ENCODE assay signal across 10 mouse cellular contexts in the genomic region with DNA sequence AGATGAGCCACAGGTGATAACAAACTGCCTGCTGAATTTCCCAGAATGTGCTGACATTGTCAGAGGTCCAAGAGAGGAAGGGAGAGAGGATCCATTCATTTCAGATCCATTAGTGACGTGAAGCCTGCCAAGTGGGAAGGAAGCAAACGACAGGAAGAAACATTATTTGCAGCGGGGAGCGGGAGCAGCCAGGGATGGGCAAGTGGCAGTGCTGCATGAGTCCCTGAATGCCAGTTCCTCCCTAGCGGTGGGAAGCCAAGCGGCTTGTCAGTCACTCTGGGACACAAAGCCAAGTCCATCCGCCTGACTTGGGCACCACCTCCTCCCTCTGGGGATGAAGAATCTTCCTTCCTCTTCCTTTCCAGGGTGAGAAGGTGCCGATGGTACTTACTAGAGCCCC.
A peak's percentile ranks its signal among the peaks of the same experiment; 100 is the strongest.
DNase-seq lines count a peak whose midpoint lies in the region; ATAC-seq and TF ChIP-seq lines count a peak whose summit lies in the region.
"Had no signal": no experiment of that assay in that cellular context is flagged by ENCODE, and none has a peak within 500 bp of the region (broad histone marks: within the 10 kb centered on the region; RNA-seq: fewer than 3 reads in every experiment).

No protein-coding gene starts in this region.

- no peaks in the 10 kb centered on the region for H3K27me3 ChIP-seq in heart, embryonic 16.5 days (ENCODE audit: control insufficient read depth, insufficient read depth, low read length)
- H3K27me3 ChIP-seq in limb, embryonic 11.5 days (ENCODE audit: control insufficient read depth, insufficient read depth, low read length), result no peaks in the 10 kb centered on the region
- no peaks in the 10 kb centered on the region for H3K27me3 ChIP-seq in neural tube, embryonic 15.5 days (replicated peaks)

- WGBS in heart, embryonic 16.5 days, result 26% methylated on average over 8 of the region's 8 CpGs
- WGBS in limb, embryonic 11.5 days, result 63% methylated on average over 8 of the region's 8 CpGs
- 43% methylated on average over 8 of the region's 8 CpGs for WGBS in neural tube, embryonic 15.5 days

- TF ChIP-seq CTCF in brain, embryonic 14.5 days (IDR thresholded peaks at IDR 0.05; ENCODE audit: borderline replicate concordance, extremely low read depth, insufficient read depth, insufficient read length), result no peak

- no peak for TF ChIP-seq POLR2A in brain, embryonic 14.5 days (IDR thresholded peaks at IDR 0.05; ENCODE audit: borderline replicate concordance, extremely low read depth, insufficient read depth, insufficient read length, poor library complexity, severe bottlenecking)

- ATAC-seq in heart, embryonic 16.5 days (replicated peaks; ENCODE audit: extremely low read depth, insufficient read depth, low FRiP score), result no peak
- ATAC-seq in limb, embryonic 11.5 days (ENCODE audit: insufficient number of reproducible peaks, low FRiP score, low TSS enrichment, low read depth), result no peak
- no peak for ATAC-seq in neural tube, embryonic 15.5 days (ENCODE audit: low FRiP score)

- H3K4me2 ChIP-seq in heart, embryonic 16.5 days (ENCODE audit: low read depth, low read length), result peak overlapping the region; percentile 14; the same call in 1 of the 2 replicates
- H3K4me2 ChIP-seq in limb, embryonic 11.5 days (ENCODE audit: low read depth, severe bottlenecking), result no peak overlapping the region
- H3K4me2 ChIP-seq in neural tube, embryonic 15.5 days, result no peak overlapping the region

- no peaks in the 10 kb centered on the region for H3K36me3 ChIP-seq in heart, embryonic 16.5 days (ENCODE audit: control insufficient read depth, insufficient read depth)
- H3K36me3 ChIP-seq in limb, embryonic 11.5 days (ENCODE audit: control insufficient read depth, insufficient read depth, low read length), result no peaks in the 10 kb centered on the region
- no peaks in the 10 kb centered on the region for H3K36me3 ChIP-seq in neural tube, embryonic 15.5 days

- H3K27ac ChIP-seq in heart, embryonic 16.5 days (ENCODE audit: low read length), result no peak overlapping the region
- H3K27ac ChIP-seq in limb, embryonic 11.5 days (replicated peaks; ENCODE audit: low read depth, low read length), result peak overlapping the region; percentile 38; the same call in 1 of the 2 replicates
- H3K27ac ChIP-seq in neural tube, embryonic 15.5 days (replicated peaks), result no peak overlapping the region

- H3K9ac ChIP-seq in heart, embryonic 16.5 days (ENCODE audit: low read length), result no peak overlapping the region
- H3K9ac ChIP-seq in limb, embryonic 11.5 days (ENCODE audit: low read length), result no peak overlapping the region
- no peak overlapping the region for H3K9ac ChIP-seq in neural tube, embryonic 15.5 days (replicated peaks)

- H3K4me1 ChIP-seq in heart, embryonic 16.5 days (ENCODE audit: control insufficient read depth, insufficient read depth, low read length), result peaks cover 7% of the 10 kb centered on the region
- peaks cover 31% of the 10 kb centered on the region for H3K4me1 ChIP-seq in limb, embryonic 11.5 days (ENCODE audit: control insufficient read depth, insufficient read depth, low read length)
- peaks cover 9% of the 10 kb centered on the region; the same call in 1 of the 2 replicates for H3K4me1 ChIP-seq in neural tube, embryonic 15.5 days

- DNase-seq in embryo, embryonic 10 days (ENCODE audit: low spot score), result peak; percentile 32
- no peak for DNase-seq in embryo, embryonic 11 days
- DNase-seq in brain, embryonic 14.5 days (ENCODE audit: low read depth), result peak; percentile 63
- no peak for DNase-seq in limb, embryonic 11.5 days (ENCODE audit: low spot score)
- DNase-seq in yolk sac, embryonic 10.5 days (ENCODE audit: low spot score), result no peak
- no peak for DNase-seq in right cerebral cortex, postnatal 4 days
- DNase-seq: right cerebral cortex, postnatal 14 days had no signal

- H3K4me3 ChIP-seq in heart, embryonic 16.5 days (ENCODE audit: low read length), result no peak overlapping the region
- H3K4me3 ChIP-seq in limb, embryonic 11.5 days (ENCODE audit: low read depth, low read length), result no peak overlapping the region
- H3K4me3 ChIP-seq in neural tube, embryonic 15.5 days (replicated peaks), result no peak overlapping the region
- H3K4me3 ChIP-seq: megakaryocyte, embryonic 14.5 days had no signal

- H3K9me3 ChIP-seq in heart, embryonic 16.5 days (replicated peaks; ENCODE audit: control insufficient read depth, low read length), result no peaks in the 10 kb centered on the region
- H3K9me3 ChIP-seq in limb, embryonic 11.5 days (ENCODE audit: control insufficient read depth, low read length), result no peaks in the 10 kb centered on the region
- H3K9me3 ChIP-seq in neural tube, embryonic 15.5 days (replicated peaks), result no peaks in the 10 kb centered on the region
- H3K9me3 ChIP-seq: megakaryocyte, embryonic 14.5 days had no signal

Comparison
In these comparisons a context has a peak if more than half of its experiments do, and no peak if none do; other contexts are left out.
1. DNase-seq: peak in embryo, embryonic 10 days (single experiment) and brain, embryonic 14.5 days (single experiment); none in embryo, embryonic 11 days (single experiment), limb, embryonic 11.5 days (single experiment), yolk sac, embryonic 10.5 days (single experiment) and right cerebral cortex, postnatal 4 days (single experiment).